Mouse (Mus musculus): Measurements from ENCODE around the gene Axl.

DNA sequence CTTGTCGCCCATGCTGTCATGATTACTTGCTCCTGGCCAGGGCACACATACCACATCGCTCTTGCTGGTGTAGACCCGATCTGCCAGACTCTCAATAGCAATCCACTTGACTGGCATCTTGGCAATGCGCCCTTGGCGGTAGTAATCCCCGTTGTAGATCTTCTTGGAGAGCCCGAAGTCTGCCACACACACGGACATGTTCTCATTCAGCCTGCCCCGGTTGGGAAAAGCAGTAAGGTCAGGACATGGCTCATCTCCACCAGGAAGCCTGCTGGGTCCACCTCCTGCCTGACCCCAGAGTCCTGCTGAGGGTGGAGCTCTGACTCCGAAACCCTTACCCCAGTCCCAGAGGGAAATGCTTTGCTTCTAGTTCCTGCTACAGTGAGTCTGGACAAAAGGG lies 27.2 kb downstream of the Axl start:
- no peak for TF ChIP-seq CTCF (IDR thresholded peaks at IDR 0.05; ENCODE audit: low read depth, low read length)
- TF ChIP-seq TAL1 (conservative IDR thresholded peaks at IDR 0.05; ENCODE audit: low read depth, low read length), result no peak
- no peak for TF ChIP-seq GATA2 (IDR thresholded peaks at IDR 0.05; ENCODE audit: borderline replicate concordance, low read depth, low read length)
- no peak for TF ChIP-seq GATA1 (IDR thresholded peaks at IDR 0.05; ENCODE audit: borderline replicate concordance, low read length)
- no peak for TF ChIP-seq POLR2AphosphoS5 (IDR thresholded peaks at IDR 0.05; ENCODE audit: insufficient replicate concordance, low read depth, low read length)
